In the genomic region with DNA sequence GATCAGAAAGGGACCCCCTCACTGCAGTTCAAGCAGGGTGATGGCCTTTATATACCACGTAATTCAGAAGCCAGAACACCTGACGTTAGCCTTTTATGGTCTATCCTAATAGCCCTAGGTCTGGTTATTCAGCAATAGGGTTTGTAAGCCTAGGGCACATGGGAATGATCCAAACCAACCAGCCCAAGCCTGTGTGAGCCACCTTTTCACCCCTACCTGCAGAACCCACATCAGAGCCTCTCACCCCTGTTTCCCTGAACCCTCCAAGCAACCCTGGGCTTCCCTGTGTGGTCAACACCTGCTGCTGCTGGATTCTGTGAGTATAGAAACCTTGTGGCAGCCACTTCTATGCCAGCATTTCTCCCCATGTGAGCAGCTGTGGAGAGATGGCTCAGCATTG, we compare ENCODE assay signal across 29 mouse cellular contexts. TPM values are rescaled to one million over a fixed set of nuclear protein-coding genes. Genes with fewer than 3 reads are reported as not detected.
A peak's percentile ranks its signal among the peaks of the same experiment; 100 is the strongest.
DNase-seq lines count a peak whose midpoint lies in the region; ATAC-seq and TF ChIP-seq lines count a peak whose summit lies in the region.
"Had no signal": no experiment of that assay in that cellular context is flagged by ENCODE, and none has a peak within 500 bp of the region (broad histone marks: within the 10 kb centered on the region; RNA-seq: fewer than 3 reads in every experiment).

No protein-coding gene starts in this region.

- no peaks in the 10 kb centered on the region for H3K36me3 ChIP-seq in kidney, adult 2 months (ENCODE audit: control insufficient read depth, insufficient read depth, low read length)
- H3K36me3 ChIP-seq in hindbrain, embryonic 14.5 days (replicated peaks; ENCODE audit: control insufficient read depth, insufficient read depth): no peaks in the 10 kb centered on the region
- no peaks in the 10 kb centered on the region for H3K36me3 ChIP-seq in limb, embryonic 10.5 days
- H3K36me3 ChIP-seq: embryonic facial prominence, embryonic 10.5 days; embryonic facial prominence, embryonic 13.5 days; forebrain, embryonic 12.5 days; forebrain, embryonic 15.5 days; heart, embryonic 12.5 days; heart, embryonic 15.5 days; hindbrain, embryonic 10.5 days; hindbrain, embryonic 13.5 days had no signal

- H3K9me3 ChIP-seq in hindbrain, embryonic 14.5 days (ENCODE audit: control insufficient read depth, low read length): no peaks in the 10 kb centered on the region
- no peaks in the 10 kb centered on the region for H3K9me3 ChIP-seq in limb, embryonic 10.5 days (replicated peaks)
- H3K9me3 ChIP-seq: embryonic facial prominence, embryonic 10.5 days; embryonic facial prominence, embryonic 13.5 days; forebrain, embryonic 12.5 days; forebrain, embryonic 15.5 days; heart, embryonic 15.5 days; hindbrain, embryonic 10.5 days; hindbrain, embryonic 13.5 days had no signal

- 54% methylated on average over 2 of the region's 2 CpGs for WGBS in kidney, adult 2 months
- WGBS in hindbrain, embryonic 14.5 days: 83% methylated on average over 2 of the region's 2 CpGs
- WGBS in limb, embryonic 10.5 days: 67% methylated on average over 2 of the region's 2 CpGs

- no peak overlapping the region for H3K9ac ChIP-seq in hindbrain, embryonic 14.5 days
- H3K9ac ChIP-seq: embryonic facial prominence, embryonic 13.5 days; forebrain, embryonic 12.5 days; forebrain, embryonic 15.5 days; heart, embryonic 12.5 days; heart, embryonic 15.5 days; hindbrain, embryonic 13.5 days had no signal

- H3K4me2 ChIP-seq in hindbrain, embryonic 14.5 days (replicated peaks): no peak overlapping the region
- H3K4me2 ChIP-seq: embryonic facial prominence, embryonic 13.5 days; forebrain, embryonic 12.5 days; forebrain, embryonic 15.5 days; heart, embryonic 12.5 days; heart, embryonic 15.5 days; hindbrain, embryonic 13.5 days had no signal

- no peaks in the 10 kb centered on the region for H3K27me3 ChIP-seq in kidney, adult 2 months (replicated peaks; ENCODE audit: control insufficient read depth, insufficient read depth, low read length)
- no peaks in the 10 kb centered on the region for H3K27me3 ChIP-seq in hindbrain, embryonic 14.5 days (ENCODE audit: control insufficient read depth, insufficient read depth, low read length)
- H3K27me3 ChIP-seq in limb, embryonic 10.5 days (ENCODE audit: low read depth, poor library complexity, severe bottlenecking): no peaks in the 10 kb centered on the region
- H3K27me3 ChIP-seq: embryonic facial prominence, embryonic 13.5 days; forebrain, embryonic 12.5 days; forebrain, embryonic 15.5 days; heart, embryonic 12.5 days; heart, embryonic 15.5 days; hindbrain, embryonic 13.5 days had no signal

- DNase-seq in kidney, adult 2 months: peak; percentile 42
- no peak for DNase-seq in kidney, postnatal 4 days
- peak; percentile 13 for DNase-seq in kidney, postnatal 10 days
- DNase-seq in kidney, postnatal 36 days: peak; percentile 9 to 34
- no peak for DNase-seq in hindbrain, embryonic 14.5 days (ENCODE audit: low spot score)
- no peak for DNase-seq in limb, embryonic 10.5 days (ENCODE audit: low spot score)
- DNase-seq: adrenal gland, adult 2 months; adrenal gland, postnatal 14 days; cerebellum, adult 11 months; cerebellum, adult 2 months; cerebellum, adult 9-11 months; cerebellum, postnatal 25 days; embryo, embryonic 11 days; gastrocnemius, postnatal 25 days; heart, adult 18-20 months; heart, postnatal 10 days; heart, postnatal 36 days had no signal

- no peak overlapping the region for H3K4me3 ChIP-seq in kidney, adult 2 months (ENCODE audit: insufficient read depth, low read depth, low read length)
- no peak overlapping the region for H3K4me3 ChIP-seq in hindbrain, embryonic 14.5 days (replicated peaks; ENCODE audit: low read length)
- H3K4me3 ChIP-seq in limb, embryonic 10.5 days: no peak overlapping the region
- H3K4me3 ChIP-seq: embryonic facial prominence, embryonic 10.5 days; embryonic facial prominence, embryonic 13.5 days; erythroblast, embryonic 14.5 days; forebrain, embryonic 12.5 days; forebrain, embryonic 15.5 days; heart, embryonic 12.5 days; heart, embryonic 15.5 days; hindbrain, embryonic 10.5 days; hindbrain, embryonic 13.5 days had no signal

- TF ChIP-seq POLR2A in kidney, adult 2 months (IDR thresholded peaks at IDR 0.05; ENCODE audit: low read depth, low read length): no peak

- ATAC-seq in hindbrain, embryonic 14.5 days (ENCODE audit: low FRiP score): no peak
- ATAC-seq: CD4-positive, CD25-positive, alpha-beta regulatory T cell, adult 4 months; forebrain, embryonic 15.5 days had no signal

- H3K4me1 ChIP-seq in kidney, adult 2 months (ENCODE audit: control insufficient read depth, insufficient read depth, low read length): no peaks in the 10 kb centered on the region
- no peaks in the 10 kb centered on the region for H3K4me1 ChIP-seq in hindbrain, embryonic 14.5 days (replicated peaks; ENCODE audit: control insufficient read depth, insufficient read depth, low read length)
- no peaks in the 10 kb centered on the region for H3K4me1 ChIP-seq in limb, embryonic 10.5 days
- H3K4me1 ChIP-seq: embryonic facial prominence, embryonic 10.5 days; embryonic facial prominence, embryonic 13.5 days; forebrain, embryonic 12.5 days; forebrain, embryonic 15.5 days; heart, embryonic 12.5 days; heart, embryonic 15.5 days; hindbrain, embryonic 10.5 days; hindbrain, embryonic 13.5 days had no signal

- no peak overlapping the region for H3K27ac ChIP-seq in kidney, adult 2 months (ENCODE audit: insufficient read depth, low read depth, low read length)
- no peak overlapping the region for H3K27ac ChIP-seq in hindbrain, embryonic 14.5 days
- H3K27ac ChIP-seq in limb, embryonic 10.5 days: no peak overlapping the region
- H3K27ac ChIP-seq: embryonic facial prominence, embryonic 10.5 days; embryonic facial prominence, embryonic 13.5 days; forebrain, embryonic 12.5 days; forebrain, embryonic 15.5 days; heart, embryonic 15.5 days; hindbrain, embryonic 10.5 days; hindbrain, embryonic 13.5 days had no signal

- TF ChIP-seq CTCF in kidney, adult 2 months (conservative IDR thresholded peaks at IDR 0.05; ENCODE audit: insufficient read depth, insufficient read length, low read depth, low read length): no peak

RNA-seq across cellular contexts. Expression of a gene that starts 16.2 kb away (rescaled TPM):
- not detected in 2 replicates for polyA plus RNA-seq in kidney, adult 2 months (2012; rRNA removed)
- not detected in 2 replicates for polyA plus RNA-seq in hindbrain, embryonic 14.5 days (2014; fragmentation: Nextera tagmentation; extraction: Ambion mirVana)
- polyA plus RNA-seq in limb, embryonic 10.5 days (2016; fragmentation: Nextera tagmentation; extraction: Ambion mirVana): not detected in 2 replicates
- polyA plus RNA-seq: C2C12; cerebellum, adult 2 months; embryonic facial prominence, embryonic 10.5 days; embryonic facial prominence, embryonic 13.5 days; forebrain, embryonic 12.5 days; forebrain, embryonic 15.5 days; gonadal fat pad, adult 2 months; heart, embryonic 12.5 days; heart, embryonic 15.5 days; hindbrain, embryonic 10.5 days; hindbrain, embryonic 13.5 days had no signal

RNA-seq across cellular contexts. Expression of a gene that starts 17.7 kb away (rescaled TPM):
- not detected in 2 replicates for polyA plus RNA-seq in kidney, adult 2 months (2012; rRNA removed)
- not detected in 2 replicates for polyA plus RNA-seq in hindbrain, embryonic 14.5 days (2014; fragmentation: Nextera tagmentation; extraction: Ambion mirVana)
- not detected in 2 replicates for polyA plus RNA-seq in limb, embryonic 10.5 days (2016; fragmentation: Nextera tagmentation; extraction: Ambion mirVana)
- polyA plus RNA-seq: adrenal gland, adult 2 months; C2C12; CD4-positive, CD25-positive, alpha-beta regulatory T cell, adult 4 months; cerebellum, adult 2 months; embryonic facial prominence, embryonic 10.5 days; embryonic facial prominence, embryonic 13.5 days; erythroblast, embryonic 14.5 days; forebrain, embryonic 12.5 days; forebrain, embryonic 15.5 days; gonadal fat pad, adult 2 months; heart, embryonic 12.5 days; heart, embryonic 15.5 days; hindbrain, embryonic 10.5 days; hindbrain, embryonic 13.5 days had no signal

RNA-seq across cellular contexts. Expression of a gene that starts 26.8 kb away (rescaled TPM):
- not detected in 2 replicates for polyA plus RNA-seq in kidney, adult 2 months (2012; rRNA removed)
- not detected in 2 replicates for polyA plus RNA-seq in hindbrain, embryonic 14.5 days (2014; fragmentation: Nextera tagmentation; extraction: Ambion mirVana)
- polyA plus RNA-seq in limb, embryonic 10.5 days (2016; fragmentation: Nextera tagmentation; extraction: Ambion mirVana): not detected in 2 replicates
- polyA plus RNA-seq: adrenal gland, adult 2 months; C2C12; CD4-positive, CD25-positive, alpha-beta regulatory T cell, adult 4 months; cerebellum, adult 2 months; embryonic facial prominence, embryonic 10.5 days; embryonic facial prominence, embryonic 13.5 days; erythroblast, embryonic 14.5 days; forebrain, embryonic 12.5 days; forebrain, embryonic 15.5 days; gonadal fat pad, adult 2 months; heart, embryonic 12.5 days; heart, embryonic 15.5 days; hindbrain, embryonic 10.5 days; hindbrain, embryonic 13.5 days had no signal

RNA-seq across cellular contexts. Expression of a gene that starts 28.8 kb away (rescaled TPM):
- 2.2 and 5.2 TPM in 2 replicates for polyA plus RNA-seq in kidney, adult 2 months (2012; rRNA removed)
- 12.4 and 16.7 TPM in 2 replicates for polyA plus RNA-seq in hindbrain, embryonic 14.5 days (2014; fragmentation: Nextera tagmentation; extraction: Ambion mirVana)
- 7.7 and 7.9 TPM in 2 replicates for polyA plus RNA-seq in limb, embryonic 10.5 days (2016; fragmentation: Nextera tagmentation; extraction: Ambion mirVana)
- polyA plus RNA-seq: CD4-positive, CD25-positive, alpha-beta regulatory T cell, adult 4 months; erythroblast, embryonic 14.5 days had no signal

RNA-seq across cellular contexts. Expression of a gene that starts 48.5 kb away (rescaled TPM):
- polyA plus RNA-seq in kidney, adult 2 months (2012; rRNA removed): not detected in 2 replicates
- not detected in 2 replicates for polyA plus RNA-seq in hindbrain, embryonic 14.5 days (2014; fragmentation: Nextera tagmentation; extraction: Ambion mirVana)
- polyA plus RNA-seq in limb, embryonic 10.5 days (2016; fragmentation: Nextera tagmentation; extraction: Ambion mirVana): not detected in 2 replicates
- polyA plus RNA-seq: adrenal gland, adult 2 months; C2C12; CD4-positive, CD25-positive, alpha-beta regulatory T cell, adult 4 months; cerebellum, adult 2 months; embryonic facial prominence, embryonic 10.5 days; embryonic facial prominence, embryonic 13.5 days; erythroblast, embryonic 14.5 days; forebrain, embryonic 12.5 days; forebrain, embryonic 15.5 days; gonadal fat pad, adult 2 months; heart, embryonic 12.5 days; heart, embryonic 15.5 days; hindbrain, embryonic 10.5 days; hindbrain, embryonic 13.5 days had no signal

Comparison
In these comparisons a context has a peak if more than half of its experiments do, and no peak if none do; other contexts are left out.
1. DNase-seq: peak in kidney, adult 2 months (single experiment), kidney, postnatal 10 days (single experiment) and kidney, postnatal 36 days (2 of 2); none in kidney, postnatal 4 days (0 of 2), hindbrain, embryonic 14.5 days (single experiment) and limb, embryonic 10.5 days (single experiment).